Mouse (Mus musculus) 3T3-L1 (cell line): Measurements from ENCODE around the gene Gm5108.

Experiments used
- DNase-seq: peaks from one replicate; pipeline ENCODE4 v3.0.0-alpha.2; 2015; ENCODE audit warnings: low read depth, low spot score

Gene Gm5108

DNA sequence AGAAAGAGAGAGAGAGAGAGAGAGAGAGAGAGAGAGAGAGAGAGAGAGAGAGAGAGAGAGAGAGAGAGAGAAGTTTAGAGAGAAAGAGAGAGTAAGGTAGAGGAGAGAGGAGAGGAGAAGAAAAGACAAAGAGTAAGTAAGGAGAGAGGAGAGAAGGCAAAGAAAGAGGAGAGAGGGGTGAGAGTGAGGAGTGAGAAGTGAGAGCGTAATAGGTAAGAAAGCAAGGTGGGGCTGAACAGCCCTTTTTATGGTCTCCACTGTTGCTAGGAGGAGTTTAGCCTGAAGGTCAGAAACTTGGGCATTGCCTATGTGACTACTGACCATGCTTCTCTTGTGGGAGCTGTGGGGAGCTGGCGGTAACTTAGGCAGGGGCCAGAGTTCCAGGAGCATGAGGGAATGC lies at the start of gene Gm5108:
Gene Gm5108, plus strand, starts transcription at position 301 of the 400 bp plus-strand sequence.
- DNase-seq, result no peak

DNA sequence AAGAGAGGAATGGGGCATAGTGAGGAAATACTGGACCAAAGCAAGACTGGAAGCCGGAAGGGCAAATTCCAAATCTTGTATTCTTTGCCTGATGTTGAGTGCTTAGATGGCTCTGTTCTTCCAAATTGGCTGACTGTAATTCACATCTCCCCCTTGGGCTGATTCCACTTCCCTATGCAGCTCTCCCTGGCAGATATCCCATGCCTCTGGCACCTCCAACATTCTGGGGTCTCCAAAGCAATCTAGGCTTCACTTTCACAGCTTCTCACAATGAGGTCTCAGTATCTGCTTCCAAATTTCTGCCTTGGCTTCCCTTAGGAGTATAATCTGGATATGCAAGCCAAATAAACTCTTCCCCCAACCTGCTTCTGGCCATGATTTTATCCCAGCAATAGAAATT lies 42.5 kb upstream of the Gm5108 start:
- no peak for DNase-seq

DNA sequence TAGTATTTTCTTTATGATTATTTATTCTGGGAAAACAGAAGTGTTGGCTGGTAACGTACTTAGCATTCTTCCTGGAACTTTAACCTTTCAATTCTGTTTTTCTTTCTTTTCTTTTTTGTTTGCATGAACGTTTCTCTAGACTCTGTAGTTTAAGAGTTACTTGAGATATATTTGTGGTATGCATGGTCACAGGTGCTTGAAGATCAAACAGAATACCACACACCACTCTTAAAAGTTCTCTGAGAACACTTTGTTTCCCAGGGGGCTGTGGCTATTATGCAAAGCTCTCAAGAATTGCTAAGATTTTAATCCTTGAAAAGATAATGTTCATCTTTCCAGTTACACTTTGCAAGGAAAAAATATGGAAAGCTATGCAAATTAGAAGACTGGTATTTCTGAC lies 36.9 kb upstream of the Gm5108 start:
- no peak for DNase-seq

DNA sequence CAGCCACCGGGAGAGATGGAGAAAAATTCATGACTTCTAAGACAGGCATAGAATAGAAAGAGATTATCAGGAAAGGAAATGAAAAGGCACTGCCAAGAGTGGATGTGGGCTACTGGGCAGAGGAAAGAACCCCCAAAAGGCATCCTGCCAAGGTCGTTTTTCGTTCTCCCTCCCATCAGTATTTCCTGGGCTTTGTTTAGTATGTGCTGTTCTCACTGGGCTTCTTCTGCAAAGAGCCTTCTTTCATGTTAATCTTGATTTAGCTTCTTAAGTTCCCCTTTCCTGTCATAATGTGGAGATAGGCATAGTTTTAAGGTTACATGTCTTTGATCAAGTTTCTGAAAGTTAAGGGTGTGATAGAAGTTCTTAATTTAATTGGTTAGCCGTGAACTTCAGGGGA lies 10.9 kb upstream of the Gm5108 start:
- DNase-seq, result no peak

DNA sequence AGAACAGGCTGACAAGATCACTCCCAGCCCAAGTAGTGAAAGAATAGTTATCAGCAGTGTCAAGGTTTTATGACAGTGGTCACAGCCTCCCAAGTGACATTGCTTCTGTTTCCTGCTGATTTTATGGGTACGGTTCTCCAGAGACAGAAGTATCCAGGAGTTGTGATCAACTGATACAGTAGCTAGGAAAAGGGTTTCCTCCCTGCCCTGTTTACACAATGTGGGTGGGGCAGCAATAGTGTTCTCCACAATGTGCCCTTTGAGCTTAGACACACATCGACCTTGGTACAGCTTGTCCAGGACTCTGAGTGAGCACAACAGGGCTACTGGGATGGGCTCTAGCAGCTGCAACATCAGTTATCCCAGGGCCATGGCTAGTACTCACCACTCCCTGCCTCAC lies 9.8 kb upstream of the Gm5108 start:
- DNase-seq, result no peak

DNA sequence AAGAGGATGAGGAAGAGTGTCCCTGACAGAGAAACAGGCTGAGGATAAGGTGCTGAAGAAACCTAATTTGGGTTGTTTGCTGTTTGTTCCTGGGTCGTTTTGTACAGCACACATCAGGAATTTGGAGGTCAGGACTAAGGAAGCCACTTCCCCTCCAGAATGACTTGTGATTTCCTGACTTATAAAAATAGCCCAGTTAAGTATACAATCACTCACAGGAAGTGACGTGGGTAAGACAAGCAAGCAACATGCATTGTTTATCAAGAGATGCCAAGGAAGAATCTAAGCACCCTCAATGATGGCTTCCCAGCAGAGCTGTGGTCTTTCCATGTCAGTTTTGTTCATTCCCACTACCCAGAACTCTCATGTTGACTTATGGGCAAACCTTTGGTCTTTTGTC lies 1.7 kb downstream of the Gm5108 start:
- no peak for DNase-seq

DNA sequence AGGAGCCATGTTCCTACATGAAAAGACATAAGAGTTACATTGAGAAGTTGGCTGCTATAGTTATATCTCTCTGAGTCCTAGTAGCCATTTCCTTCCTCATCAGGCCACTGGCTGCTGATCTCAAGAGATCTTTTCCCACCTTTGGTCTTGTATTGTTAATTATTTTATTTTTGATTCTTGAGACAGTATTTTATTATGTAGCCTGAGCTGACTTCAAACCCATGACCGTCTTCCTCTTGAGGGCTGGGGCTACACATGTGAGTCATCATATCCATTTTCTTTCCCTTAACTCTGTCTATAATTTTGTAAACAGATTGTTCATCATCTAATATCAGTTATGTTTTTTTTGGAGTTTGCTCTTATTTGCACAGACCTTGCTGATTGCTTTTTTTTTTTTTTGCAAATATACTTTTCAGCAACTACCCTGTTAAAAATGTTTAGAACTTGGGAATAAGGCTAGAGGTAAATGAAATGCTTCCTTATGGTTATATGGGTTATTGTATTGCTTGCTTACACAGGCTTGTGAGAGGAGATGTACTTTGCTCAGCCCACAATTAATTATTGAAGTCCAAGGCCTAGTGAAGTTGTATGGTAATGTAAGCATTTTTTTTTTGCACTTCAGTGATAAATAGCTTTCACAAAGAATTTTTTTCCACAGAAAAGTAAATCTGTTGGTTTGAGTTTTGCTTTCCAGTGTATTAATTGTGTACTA lies 2.8 kb downstream of the Gm5108 start:
- no peak for DNase-seq

DNA sequence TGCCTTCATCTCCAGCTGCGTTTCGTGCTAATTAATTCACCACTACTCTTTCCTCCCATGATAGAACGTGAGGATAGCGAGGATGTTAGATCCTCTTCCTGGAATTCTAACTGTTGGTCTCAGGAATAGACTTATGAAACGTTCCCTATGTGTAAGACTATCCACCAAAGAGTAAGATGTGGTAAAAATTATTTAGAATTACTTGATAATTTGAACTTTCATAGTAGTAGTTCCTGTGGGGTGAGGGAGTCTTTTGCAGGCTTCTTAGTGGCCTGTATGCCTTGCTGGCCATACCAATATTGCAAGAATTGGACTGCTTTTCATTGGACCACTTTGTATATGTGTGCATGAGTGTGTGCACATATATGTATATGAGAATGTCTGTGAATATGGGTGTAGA lies 4.9 kb downstream of the Gm5108 start, which contains the start of gene Gm21905:
Gene Gm21905, minus strand, starts transcription at position 101 of the 400 bp plus-strand sequence.
- DNase-seq, result no peak

DNA sequence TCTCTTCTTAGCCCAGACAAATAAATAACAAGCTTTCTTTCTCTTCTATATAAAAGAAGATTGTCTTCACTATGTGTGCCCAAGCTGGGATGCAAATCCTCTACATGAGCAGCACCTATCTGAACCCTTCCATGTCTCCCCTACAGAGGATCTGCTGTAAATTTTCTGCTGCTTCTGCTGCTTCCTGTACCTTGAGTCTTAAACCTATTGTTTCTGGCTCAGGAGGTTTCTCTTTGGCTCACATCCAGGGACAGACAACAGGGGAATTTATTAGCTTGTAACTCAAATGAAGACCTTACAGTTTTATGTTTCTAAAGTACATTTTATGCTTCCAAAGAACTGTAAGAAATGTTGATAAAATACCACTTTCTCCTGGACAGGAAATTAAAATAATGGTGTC lies 5.5 kb downstream of the Gm5108 start:
- no peak for DNase-seq

DNA sequence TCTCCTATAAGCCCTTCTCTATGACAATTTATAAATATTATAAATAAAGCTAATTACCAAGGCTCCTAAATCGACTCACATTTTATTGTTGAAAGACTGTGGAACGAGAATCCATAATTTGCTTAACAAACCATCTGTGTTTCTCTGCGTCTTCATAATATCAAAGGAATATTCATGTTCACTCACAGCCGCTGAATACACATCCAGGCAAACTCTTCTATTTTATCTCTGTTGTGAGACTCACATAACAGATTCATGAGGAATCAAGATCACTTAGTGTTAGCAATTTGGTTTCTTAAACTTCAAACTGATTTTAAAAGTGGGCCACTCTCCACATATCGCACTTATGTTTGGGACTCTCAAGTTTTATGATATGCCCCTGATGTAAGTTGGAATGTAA lies 6.6 kb downstream of the Gm5108 start:
- DNase-seq, result no peak

DNA sequence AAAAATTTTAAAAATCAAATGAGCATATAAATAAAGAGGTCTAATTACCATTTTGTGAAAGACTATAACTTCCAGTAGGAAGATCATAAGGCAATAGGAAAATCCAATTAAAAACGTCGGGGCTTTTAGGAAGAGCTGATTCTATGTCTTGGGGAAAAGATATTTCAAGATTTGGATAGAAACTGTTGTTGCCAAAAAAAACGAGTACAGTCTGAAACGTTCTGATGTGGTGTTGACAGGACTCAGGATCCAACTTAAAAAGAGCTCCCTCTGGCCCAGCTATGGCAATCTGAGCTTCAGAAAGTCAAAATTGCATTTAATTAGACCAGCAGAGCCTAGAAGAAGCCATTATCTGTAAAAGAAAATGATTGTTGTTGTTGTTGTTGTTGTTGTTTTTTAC lies 12.6 kb downstream of the Gm5108 start:
- no peak for DNase-seq

DNA sequence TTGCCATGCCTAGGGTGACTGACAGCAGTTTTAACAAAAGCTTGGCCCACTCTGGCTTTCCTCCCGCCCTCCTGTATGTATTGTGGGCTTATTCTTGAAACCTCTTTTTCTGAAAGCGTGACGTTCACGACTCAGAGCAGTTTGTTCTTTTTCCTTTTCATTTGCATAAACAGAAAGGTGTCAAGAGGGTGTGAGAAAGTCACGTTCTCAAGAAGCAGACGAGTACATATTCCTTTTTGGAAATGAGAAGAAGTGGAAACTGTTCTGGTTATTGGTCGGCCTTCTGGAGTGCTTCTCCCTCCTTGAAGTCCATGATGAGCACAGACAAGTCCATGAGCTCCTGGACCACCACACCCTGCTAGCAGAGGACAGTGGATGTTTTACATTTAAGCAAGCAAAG lies 14.0 kb downstream of the Gm5108 start:
- DNase-seq, result no peak

DNA sequence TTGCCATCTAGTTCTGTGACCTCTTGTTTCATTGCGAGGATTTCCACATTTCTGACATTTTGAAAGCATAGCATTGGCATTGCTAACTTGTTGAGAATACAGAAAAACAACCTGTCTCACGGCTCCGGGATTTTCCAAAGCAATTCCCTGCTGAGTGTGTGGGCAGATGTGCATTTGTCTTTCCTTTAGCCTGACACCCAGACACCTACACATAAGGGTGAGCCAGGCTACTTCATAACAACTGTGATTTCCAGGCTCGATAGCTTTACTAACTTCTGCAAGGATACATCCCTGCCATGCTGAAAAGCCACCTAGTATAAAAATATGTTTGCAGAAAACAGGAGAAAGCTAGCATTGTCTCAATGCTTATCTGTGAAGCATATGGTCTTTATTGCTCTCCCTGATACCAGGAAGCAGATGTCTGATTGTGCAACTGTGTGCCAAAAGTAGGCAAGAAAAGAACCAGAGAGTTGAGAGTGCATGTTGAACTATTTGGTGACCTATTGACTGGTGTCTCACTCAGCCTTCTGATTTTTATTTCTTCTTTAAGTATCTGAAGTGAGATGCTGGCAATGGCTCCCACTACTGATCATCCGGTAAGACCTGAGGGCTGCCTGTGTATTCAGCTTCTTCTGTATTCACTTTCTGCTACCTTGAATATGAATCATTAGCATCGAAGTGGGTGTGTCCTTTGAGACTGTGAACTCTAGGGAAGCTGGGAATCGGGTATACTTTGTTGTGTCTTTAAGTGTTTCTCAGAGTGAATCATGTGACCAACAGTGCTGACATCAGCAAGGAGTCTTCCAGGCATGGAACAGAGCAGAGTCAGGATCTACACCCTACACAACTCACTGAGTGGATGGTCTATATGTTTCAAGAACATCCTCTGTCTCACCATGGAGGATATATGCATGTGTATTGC lies 20.5 kb downstream of the Gm5108 start:
- no peak for DNase-seq

DNA sequence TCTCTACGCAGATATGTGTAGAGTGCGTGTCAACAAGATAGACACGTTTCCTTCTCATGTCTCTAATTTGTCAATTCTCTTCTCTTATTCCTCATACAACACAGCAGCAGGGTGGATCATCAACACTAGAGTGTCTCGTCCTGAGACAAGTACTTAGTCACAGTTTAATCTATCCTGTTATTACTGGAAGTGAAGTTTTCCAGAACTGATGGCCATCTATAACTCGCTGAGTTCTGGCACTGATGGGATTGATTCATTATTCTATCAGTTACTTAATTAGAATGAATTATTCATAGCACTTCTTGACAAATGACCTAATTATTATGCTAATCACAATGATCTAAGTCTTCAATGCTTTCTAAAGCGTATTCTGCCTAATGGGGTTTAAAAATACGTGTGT lies 28.1 kb downstream of the Gm5108 start:
- no peak for DNase-seq

DNA sequence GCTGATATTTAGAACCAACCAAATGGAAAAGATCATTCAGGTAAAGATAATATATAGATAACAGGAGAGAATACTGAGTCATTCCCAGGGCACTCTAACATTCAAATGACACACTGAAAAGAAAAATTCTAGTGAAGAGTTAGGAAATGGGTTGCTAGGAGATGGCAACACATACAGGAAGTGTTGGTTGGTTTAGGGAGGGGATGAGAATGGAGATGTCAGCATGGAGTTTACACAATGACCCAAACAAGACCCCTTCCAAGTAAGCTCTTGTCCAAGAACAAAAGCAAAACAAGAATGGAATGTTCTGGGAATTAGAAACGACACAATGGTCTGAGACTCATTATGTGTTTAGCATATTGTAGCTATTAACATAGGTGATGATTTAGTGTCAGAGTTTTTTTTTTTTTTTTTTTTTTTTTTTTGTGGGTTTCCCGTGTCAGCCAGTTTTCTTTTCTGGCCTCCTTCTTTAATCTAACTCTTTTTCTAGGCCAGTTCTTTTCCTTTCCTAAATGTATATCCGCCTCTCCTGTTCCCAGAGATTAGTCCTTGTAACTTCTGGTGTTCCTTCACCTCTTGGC lies 40.6 kb downstream of the Gm5108 start:
- DNase-seq, result no peak

DNA sequence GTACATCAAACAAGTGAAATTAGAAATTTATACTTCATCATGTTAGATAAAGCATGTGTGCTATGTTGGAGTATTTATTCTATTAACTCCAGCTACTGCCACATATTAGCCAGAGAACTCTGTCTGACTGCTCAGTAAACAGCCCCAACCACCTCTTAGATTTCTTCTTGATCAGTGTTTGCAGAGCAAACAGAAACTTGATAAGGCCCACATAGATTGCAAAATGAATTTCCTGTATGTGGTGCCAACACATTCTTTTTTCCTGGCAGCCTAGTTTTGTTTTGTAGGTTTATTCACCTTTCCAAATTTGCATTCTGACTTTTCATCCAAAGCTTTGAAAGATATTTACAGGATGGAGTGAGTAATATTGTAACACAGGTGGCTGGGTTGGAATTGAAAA lies 49.0 kb downstream of the Gm5108 start:
- no peak for DNase-seq

DNA sequence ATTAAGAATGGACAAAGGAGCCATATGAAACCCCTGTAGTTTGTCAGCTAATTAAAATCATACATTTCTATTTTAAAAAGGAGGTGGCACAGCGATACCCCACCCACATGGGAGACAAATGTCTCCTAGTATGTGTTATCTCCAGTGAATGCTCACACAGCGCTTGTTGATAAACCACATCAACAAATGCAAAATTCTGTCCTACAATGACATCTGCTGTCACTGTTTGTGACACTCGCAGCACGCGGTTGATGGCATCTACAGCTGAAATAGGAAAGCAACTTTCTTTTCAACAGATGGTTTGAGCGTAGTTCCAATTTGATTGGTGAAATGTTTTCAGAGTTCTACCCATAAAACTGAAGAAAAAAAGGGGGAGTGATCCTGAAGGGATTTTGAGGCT lies 61.1 kb downstream of the Gm5108 start:
- DNase-seq, result no peak

DNA sequence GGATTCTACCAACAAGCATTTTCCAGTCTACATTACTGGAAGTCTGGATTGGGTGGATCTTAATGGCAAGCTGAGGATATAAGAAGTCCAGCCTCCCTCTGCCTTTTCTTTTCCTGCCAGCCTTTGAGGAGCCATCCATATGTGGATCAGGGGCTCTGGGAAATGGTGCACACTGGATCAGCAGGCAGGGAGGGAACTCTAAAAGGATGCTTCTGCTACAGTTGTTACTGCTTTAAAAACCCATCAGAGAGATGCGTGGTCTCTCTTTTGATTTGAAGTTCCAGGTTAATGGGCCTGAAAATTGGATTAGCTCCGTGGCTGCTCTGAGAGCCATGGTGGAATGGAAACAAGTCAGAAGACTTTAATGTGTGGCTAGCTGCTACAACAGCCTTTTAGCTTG lies 62.4 kb downstream of the Gm5108 start:
- no peak for DNase-seq

DNA sequence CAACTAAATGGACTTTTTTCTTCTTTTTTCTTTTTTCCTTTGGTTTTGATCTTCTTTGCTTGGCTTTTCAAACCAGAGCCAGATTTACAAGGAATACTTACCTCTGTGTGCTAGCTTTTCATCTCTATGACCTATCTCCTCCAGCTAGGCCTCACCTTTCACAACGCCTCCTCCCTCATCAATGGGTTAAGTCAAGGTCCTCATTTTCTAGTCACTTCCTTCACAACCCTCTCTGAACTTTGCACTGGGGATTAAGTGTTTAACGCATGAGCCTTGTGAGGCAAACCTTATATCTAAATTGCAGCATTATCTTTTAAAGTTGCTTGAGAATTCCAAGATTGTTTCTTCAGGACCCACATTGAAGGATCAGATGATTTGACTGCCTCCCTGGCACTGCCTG lies 63.0 kb downstream of the Gm5108 start:
- no peak for DNase-seq

DNA sequence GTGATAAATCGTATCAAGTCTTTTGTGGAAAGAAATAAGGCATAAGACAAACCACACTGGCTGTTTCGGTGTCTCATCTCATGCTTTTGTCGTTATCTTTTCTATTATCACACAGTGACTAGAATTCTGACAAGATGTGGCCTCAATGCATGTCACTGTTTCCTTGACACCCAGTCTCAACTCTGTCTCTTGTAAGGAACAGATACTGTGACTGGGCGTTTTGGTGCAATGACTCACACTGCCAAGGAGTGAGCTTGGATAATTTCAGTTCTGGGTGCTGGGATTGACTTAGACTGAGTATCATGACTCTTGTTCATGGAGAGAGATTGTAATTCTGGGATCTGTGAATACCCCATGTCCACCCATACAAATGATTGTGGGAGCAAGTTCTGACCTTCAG lies 65.6 kb downstream of the Gm5108 start:
- no peak for DNase-seq

DNA sequence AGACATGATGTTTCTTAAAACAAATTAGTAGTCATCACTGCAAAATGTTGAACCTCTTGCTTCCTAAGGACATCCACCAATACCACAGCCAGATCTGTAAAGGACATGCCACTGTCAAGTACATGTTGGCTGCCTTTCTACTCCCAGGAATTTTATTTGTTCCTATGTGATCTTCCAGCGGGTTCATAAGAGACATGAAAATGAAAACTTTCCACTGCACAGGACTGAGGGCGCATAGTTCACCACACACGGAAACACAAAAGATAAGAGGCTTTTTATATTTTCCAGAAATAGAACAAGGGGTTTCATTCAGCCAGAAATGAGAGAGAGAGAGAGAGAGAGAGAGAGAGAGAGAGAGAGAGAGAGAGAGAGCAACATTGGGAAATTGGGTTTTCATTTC lies 70.1 kb downstream of the Gm5108 start:
- DNase-seq, result no peak

DNA sequence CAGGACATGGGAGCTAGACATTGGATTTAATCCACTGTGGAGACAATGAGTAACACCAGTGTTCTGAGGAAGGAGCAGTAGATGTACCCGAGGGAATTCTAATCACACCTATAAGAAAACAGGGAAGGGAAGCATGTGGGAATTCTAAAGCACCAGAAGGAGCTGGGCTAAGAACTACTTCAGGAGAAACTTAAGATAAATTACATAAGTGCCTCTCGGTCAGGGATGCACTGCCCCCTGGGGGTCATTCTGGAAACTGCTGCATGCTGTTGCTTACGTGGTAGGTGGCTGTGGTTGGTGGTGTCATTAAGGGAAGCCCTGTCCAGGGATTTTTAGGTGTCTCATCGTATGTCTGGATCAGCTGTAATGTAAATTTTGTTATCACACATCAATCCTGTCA lies 71.1 kb downstream of the Gm5108 start:
- DNase-seq, result peak; percentile 13

DNA sequence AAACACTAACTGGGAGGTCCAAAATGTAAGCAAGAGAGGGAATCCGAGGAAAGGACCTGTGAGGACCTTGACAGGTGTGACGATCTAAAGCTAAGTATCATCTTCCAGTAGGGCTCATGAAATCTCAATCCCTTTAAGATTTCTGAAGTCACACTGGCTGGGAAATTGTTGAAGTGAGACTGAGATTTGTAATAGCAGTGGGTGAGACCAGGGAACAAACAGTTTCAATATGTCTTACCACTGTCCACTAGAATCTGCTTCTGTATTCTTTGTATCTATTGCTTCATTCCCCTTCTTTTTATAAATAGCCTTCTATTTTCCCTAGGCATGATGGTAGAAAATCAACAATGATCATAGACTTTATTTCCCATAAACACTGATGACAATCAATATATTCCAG lies 79.4 kb downstream of the Gm5108 start:
- no peak for DNase-seq
